Mouse (Mus musculus) cerebellum, postnatal 4 days (tissue): ENCODE data around the gene 2010111I01Rik.
"Not testable (repeated sequence)": the region's sequence is repeated elsewhere in the genome, so short reads cannot be mapped to it uniquely, and the experiment has no call there.

Source experiments
- DNase-seq, 2 experiments: peaks; one replicate each; pipeline ENCODE4 v3.0.0; 2022; ENCODE audit warnings: low spot score in 2 of 2, mixed read lengths in 1 of 2

The 2010111I01Rik gene

GRCm38 (mm10) chr13:63314608-63314920, 349.9 kb downstream of the 2010111I01Rik start:
- DNase-seq: no peak

DNA sequence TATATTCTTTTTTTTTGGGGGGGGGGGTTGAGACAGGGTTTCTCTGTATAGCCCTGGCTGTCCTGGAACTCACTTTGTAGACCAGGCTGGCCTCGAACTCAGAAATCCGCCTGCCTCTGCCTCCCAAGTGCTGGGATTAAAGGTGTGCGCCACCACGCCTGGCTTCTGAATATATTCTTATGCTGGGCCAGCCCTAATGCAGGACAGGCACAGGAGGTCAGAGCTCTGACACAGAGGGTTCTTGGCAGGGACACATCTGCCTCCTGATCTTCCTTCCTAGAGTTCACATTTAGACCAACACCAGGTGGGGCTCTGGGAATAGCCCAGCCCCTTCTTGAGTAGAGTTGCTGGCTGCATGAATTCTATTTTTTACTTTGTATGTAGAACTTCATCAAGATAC, 350.4 kb downstream of the 2010111I01Rik start:
- DNase-seq: not testable (repeated sequence)

GRCm38 (mm10) chr13:63315777-63316176, 351.1 kb downstream of the 2010111I01Rik start:
- DNase-seq: no peak

GRCm38 (mm10) chr13:63316407-63316806, 351.7 kb downstream of the 2010111I01Rik start:
- DNase-seq: no peak

DNA sequence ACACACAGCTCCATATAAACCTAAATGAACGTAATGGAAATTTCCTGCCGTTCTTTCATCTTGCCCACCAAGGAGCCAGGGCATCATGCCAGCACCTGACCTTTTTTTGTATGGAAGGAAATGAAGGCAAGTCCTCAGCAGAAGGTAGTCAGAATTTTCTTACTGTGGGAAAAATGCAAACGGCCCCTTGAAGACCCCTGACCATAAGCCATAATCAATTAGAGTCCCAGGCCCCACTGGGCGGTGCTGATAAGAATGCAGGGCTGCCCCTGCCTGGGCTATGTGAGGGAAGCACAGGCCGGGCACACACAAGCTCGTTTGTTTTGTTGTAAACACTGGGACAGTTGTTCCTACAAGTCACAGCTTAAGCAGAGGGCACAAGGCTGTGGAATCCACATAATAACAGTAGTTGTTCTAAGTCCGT, 353.0 kb downstream of the 2010111I01Rik start:
- DNase-seq: no peak

DNA sequence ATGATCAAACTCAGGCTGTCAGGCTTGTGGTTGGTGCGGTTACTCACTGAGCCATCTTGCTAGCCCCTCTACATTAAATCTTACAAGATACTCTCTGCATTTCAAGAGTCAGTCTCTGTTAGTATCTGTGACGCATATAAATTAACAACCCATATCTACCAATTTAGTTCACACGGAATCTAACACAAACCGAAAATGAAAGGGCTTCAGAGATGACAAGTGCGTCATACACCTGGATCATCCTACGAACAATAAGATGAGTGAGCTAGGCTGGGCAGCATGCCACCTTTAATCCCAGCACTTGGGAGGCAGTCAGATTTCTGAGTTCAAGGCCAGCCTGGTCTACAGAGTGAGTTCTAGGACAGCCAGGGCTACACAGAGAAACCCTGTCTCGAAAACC, 355.1 kb downstream of the 2010111I01Rik start:
- DNase-seq: no peak

- DNase-seq: no peak
These were observed 357.0 kb downstream of the 2010111I01Rik start for GRCm38 (mm10) chr13:63321689-63322088.

DNA sequence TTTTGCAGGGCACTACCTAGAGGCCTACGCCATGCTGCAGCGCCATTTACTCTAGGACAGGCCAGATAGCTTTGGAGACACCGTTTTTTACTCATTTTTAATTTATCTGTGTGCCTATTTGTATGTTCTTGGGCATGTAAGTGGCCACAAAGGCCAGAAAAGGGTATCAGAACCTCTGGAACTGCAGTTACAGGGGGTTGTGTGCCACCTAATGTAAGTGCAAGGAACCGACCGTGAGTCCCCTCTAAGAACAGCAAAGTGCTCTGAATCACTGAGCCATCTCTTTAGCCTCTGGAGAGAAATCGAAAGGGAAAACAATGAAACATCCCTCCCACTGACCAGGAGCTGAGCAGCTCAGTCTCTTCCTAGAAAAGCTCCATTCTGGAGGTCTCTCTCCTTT, 358.1 kb downstream of the 2010111I01Rik start:
- DNase-seq: no peak

DNA sequence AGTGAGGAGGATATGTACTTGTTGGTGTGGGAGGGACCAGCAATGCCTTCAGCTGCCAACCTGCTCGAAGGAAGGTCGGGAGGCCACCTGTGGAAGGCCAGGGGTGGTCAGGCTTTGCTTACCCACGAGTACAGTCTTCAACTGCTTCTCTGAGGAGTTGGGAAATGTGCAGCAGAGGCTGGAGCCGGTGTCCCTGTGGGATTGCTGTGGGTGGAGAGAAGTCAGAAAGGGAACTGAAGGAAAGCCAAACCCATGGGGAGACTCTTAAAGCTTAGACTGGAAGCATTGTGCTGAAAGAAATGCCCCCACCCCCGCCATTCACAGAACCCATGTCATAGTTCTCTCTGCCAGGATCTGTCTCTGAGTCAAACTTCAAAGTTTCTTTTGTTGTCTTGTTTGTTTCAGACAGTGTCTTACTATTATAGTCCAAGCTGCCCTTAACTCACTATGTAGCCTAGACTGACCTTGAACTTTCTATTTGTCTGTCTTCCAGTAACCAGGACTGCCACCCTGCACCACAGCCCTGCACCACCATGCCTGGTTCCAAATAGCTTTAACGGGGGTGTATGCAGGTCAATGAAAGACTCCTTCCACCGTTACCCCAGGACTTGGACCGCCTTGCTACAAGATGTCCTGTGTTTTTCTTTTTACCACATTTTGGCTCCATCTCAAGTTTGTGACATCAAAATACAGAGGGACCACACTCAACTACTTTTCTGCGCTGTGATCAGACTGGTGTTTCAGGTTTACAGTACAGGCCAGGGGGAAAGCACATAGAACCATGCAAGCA, 358.8 kb downstream of the 2010111I01Rik start:
- no peak for DNase-seq

- DNase-seq: no peak
These were observed 359.6 kb downstream of the 2010111I01Rik start for GRCm38 (mm10) chr13:63324311-63324710.

GRCm38 (mm10) chr13:63324978-63325848, 360.5 kb downstream of the 2010111I01Rik start:
- DNase-seq: no peak

- no peak for DNase-seq
These were observed 361.3 kb downstream of the 2010111I01Rik start for GRCm38 (mm10) chr13:63326015-63326414.

- no peak for DNase-seq
These were observed 365.7 kb downstream of the 2010111I01Rik start for GRCm38 (mm10) chr13:63330236-63330860.

- DNase-seq: peak; percentile 67 to 72
These were observed 366.7 kb downstream of the 2010111I01Rik start for GRCm38 (mm10) chr13:63331379-63331778.

DNA sequence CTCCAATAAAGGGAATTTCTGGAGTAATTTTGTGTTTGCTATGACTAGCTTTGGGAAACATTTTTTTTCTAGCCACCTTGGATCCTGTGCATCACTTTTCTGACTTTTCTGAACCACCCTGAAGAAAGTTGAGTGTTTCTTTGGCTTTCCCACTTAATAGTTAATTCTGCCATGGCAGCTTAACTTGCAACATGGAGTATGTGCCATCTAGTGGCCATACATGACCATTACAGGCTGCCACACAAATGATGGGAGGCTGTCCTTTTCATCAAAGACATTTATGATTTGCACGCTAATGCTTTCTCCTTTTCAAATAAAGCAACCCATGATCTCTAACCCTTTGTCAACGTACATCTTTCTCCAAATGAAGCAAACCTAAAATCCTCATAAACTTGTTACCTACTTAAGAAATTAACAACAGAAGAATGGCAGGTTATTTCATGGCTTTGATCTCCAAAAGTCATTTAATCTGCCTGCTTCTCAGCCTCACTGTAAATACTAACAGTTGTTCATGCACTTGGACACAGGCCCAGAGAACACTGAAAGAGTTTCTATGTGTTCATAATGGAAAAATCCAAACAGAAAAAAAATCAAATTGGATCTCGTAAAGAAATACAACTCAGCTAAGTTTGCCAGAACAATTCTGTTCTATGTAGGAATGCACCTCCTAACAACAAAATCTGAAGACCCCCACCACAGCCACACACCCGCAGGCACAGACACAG, 368.0 kb downstream of the 2010111I01Rik start:
- peak in 1 of 2 experiments; percentile 63 for DNase-seq

DNA sequence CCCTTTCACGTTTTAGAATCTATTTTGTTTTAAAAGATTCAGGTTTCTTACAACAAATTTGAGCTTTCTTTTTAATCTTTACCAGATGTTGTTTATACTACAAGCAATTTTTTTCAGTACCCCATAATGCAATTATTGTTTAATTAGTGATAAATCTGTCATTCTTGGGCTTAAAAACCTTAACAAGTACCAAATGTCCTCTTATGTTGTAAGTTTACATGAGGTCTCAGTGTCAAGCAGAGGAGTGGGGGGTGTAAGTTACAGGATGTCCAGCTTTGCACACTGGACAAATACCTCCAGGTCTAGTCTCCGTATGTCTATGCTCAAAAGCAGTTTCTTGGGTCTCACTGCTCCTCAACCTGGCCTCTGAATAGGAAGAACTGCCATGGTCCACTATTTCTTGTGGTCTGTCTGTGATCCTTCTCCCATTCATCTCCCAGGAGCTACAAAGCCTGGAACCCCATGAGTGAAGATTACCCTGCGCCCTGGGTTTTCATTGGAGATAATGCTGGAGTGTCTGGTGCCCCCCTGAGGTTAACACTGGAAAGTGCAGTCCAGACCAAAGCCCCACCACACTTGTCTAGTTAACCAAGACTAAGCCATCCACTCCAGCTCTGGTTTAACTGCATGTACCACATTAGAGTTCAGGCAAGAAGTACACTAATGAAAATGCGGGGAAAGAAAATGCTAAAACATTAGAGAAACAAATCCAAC, 370.9 kb downstream of the 2010111I01Rik start:
- peak in 1 of 2 experiments; percentile 27 for DNase-seq

GRCm38 (mm10) chr13:63336335-63336734, 371.6 kb downstream of the 2010111I01Rik start:
- no peak for DNase-seq

DNA sequence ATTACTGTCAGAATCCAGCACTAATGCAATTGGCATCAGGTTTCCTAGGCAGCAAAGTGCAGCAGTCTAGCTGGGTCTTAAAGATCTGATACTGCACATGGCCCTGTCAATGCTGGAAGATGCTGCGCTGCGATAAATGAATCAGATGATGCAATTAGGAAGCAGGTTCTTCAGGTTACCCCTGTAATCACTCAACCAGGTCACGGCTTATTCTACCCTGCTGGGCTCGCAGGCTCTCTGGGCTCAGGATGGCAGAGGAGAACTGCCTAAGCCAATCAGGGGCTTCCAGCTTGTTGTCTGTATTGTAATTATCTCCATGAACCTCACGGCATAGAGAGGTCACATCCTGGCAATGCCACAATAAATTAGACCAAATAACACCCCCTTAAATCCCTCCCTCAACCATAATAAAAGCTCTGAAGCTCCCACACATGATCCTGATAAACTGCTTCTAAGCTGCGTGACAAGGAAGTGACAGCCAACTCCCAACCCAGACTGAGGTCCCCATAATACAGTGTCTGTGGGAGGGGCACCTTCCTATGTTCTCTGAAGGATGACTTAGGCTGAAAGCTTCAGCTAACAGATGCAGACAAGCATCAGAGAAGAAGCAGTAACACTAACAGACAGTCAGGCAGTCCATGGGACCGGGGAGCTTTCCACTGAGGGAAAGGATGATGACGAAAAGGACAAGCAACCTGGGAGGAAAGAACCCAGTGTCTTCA, 372.7 kb downstream of the 2010111I01Rik start:
- no peak for DNase-seq

- DNase-seq: no peak
These were observed 375.3 kb downstream of the 2010111I01Rik start for GRCm38 (mm10) chr13:63339946-63340345.

- no peak for DNase-seq
These were observed 378.1 kb downstream of the 2010111I01Rik start for GRCm38 (mm10) chr13:63342781-63343180.
